Mouse (Mus musculus) stomach, embryonic 16.5 days (tissue): ENCODE data around the gene Xxylt1. TPM values are rescaled to one million over a fixed set of nuclear protein-coding genes. Genes with fewer than 3 reads are reported as not detected.

Experiments
- ATAC-seq: fragments of 200-750 bp; cut with Nextera tagmentation; 2 replicates; pipeline ENCODE4 v1.8.0; 2017; ENCODE audit warnings: moderate number of reproducible peaks, moderate TSS enrichment; ENCODE audit not compliant: insufficient read depth, low FRiP score
- H3K27ac ChIP-seq: fragments of 300-500 bp; sonication (generic); 2 replicates; pipeline ENCODE4 v1.5.1; 2014; ENCODE audit warnings: low read length
- H3K27me3 ChIP-seq: fragments of 300-500 bp; sonication (generic); 2 replicates; pipeline ENCODE4 v1.6.1; 2014; ENCODE audit warnings: low read length, control low read depth, mixed read lengths; ENCODE audit not compliant: control insufficient read depth, insufficient read depth
- H3K36me3 ChIP-seq: fragments of 300-500 bp; sonication (generic); 2 replicates; pipeline ENCODE4 v1.6.1; 2014; ENCODE audit warnings: low read length; ENCODE audit not compliant: control insufficient read depth, insufficient read depth
- H3K4me1 ChIP-seq: fragments of 300-500 bp; sonication (generic); 2 replicates; pipeline ENCODE4 v1.6.1; 2014; ENCODE audit warnings: low read length, control low read depth, mixed read lengths; ENCODE audit not compliant: control insufficient read depth, insufficient read depth
- H3K4me2 ChIP-seq: fragments of 300-500 bp; sonication (generic); 2 replicates; pipeline ENCODE4 v1.6.1; 2014; ENCODE audit warnings: low read depth, low read length, mixed read lengths
- H3K4me3 ChIP-seq: fragments of 300-500 bp; sonication (generic); replicated peaks from 2 replicates; pipeline ENCODE4 v1.5.1; 2014; ENCODE audit warnings: mild to moderate bottlenecking, low read length
- H3K9ac ChIP-seq: fragments of 300-500 bp; sonication (generic); 2 replicates; pipeline ENCODE4 v1.6.1; 2014; ENCODE audit warnings: low read length
- H3K9me3 ChIP-seq: fragments of 300-500 bp; sonication (generic); replicated peaks from 2 replicates; pipeline ENCODE4 v1.6.1; 2016; ENCODE audit warnings: low read length, control low read depth; ENCODE audit not compliant: control insufficient read depth
- WGBS: fragments of 180-500 bp; shearing (Covaris S2); extraction: QIAGEN DNeasy Blood & Tissue Kit; methylation state at CpG from one replicate; pipeline ENCODE4 v1.1.7; 2014; 5-methylcytosine and 5-hydroxymethylcytosine counted together
- polyA plus RNA-seq: library from polyadenylated mRNA; unstranded; fragments of >200 nt; fragmentation: Nextera tagmentation; extraction: Ambion mirVana; gene quantifications from 2 replicates; pipeline ENCODE4 v1.2.1, GENCODE M21; 2015

The Xxylt1 gene
- polyA plus RNA-seq, 1 experiment from 2014 or later: 5.5 TPM

DNA sequence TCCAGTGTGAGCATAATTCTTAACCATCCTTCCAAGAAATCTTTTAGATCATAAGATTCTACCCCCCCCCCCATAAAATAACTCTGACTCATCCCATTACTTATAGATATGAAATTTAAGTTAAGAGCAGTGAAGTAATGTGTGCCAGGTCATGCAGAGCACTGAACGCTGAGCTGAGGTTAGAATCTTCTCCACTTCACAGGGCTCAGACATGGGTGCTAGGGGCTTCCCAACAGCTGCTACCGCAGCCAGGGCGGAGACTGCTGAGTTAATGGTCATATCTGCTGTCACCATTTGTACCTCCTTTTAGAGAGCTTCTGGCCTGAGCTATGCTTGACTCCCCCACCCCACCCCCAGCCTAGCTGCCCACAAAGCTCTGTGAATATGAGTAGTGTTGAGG lies 143.6 kb downstream of the Xxylt1 start:
- Histone ChIP-seq H3K36me3 (no peaks in the 10 kb centered on the region), H3K9ac (no peak overlapping the region), H3K9me3 (no peaks in the 10 kb centered on the region), H3K4me3 (no peak overlapping the region), H3K4me1 (peaks cover 6% of the 10 kb centered on the region; the same call in 1 of the 2 replicates), H3K4me2 (no peak overlapping the region), H3K27ac (no peak overlapping the region), H3K27me3 (no peaks in the 10 kb centered on the region)
- WGBS: 88% methylated on average over 3 of the region's 3 CpGs
- ATAC-seq: no peak

DNA sequence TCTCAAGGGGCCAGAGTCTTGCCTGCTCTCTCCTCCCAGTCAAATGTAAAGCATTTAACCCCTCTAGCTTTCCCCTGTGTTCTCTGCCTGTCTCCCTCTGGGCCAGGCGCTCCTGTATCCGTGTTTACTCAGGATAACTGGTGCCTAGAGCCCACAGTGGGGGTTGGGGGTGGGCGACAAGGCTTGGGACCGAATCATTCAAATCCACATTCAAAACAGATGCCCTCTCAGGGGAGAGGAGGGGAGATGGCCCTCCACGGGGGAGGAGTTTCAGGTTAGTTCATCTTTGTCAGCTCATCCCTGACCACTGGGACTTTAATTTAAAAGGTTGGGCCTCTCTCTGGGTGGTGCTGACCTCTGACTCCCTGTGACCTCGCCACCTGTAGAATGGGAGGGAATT lies 144.8 kb downstream of the Xxylt1 start:
- WGBS: 49% methylated on average over 6 of the region's 6 CpGs
- Histone ChIP-seq H3K9me3 (no peaks in the 10 kb centered on the region), H3K4me1 (peaks cover 6% of the 10 kb centered on the region; the same call in 1 of the 2 replicates), H3K4me2 (no peak overlapping the region), H3K36me3 (no peaks in the 10 kb centered on the region), H3K9ac (no peak overlapping the region), H3K27ac (no peak overlapping the region), H3K27me3 (no peaks in the 10 kb centered on the region), H3K4me3 (no peak overlapping the region)
- ATAC-seq: no peak

DNA sequence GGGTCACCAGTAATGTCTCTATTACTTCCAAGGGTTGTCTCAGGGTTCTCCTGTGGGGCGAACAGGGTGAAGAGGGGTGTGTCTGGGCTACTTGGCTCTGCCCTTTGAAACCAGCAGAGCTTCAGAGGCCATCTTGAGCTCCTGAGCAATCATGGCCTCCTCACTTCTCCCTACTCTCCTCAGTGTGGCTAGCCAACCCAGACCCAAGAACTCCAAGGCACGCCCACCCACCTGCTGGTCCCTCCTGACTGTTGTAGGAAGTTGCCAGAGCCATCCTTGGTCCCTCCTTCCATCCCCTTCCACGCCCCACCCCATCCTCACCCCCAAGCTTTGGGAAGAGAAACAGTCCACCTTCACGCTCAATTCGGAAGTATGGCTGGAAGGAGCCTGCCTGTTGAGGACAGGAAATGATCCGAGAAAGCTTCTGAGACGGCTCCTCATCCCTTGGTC lies 145.2 kb downstream of the Xxylt1 start:
- 87% methylated on average over 7 of the region's 7 CpGs for WGBS
- H3K4me2 ChIP-seq: no peak overlapping the region
- H3K27me3 ChIP-seq: no peaks in the 10 kb centered on the region
- no peak overlapping the region for H3K4me3 ChIP-seq
- H3K27ac ChIP-seq: no peak overlapping the region
- peaks cover 6% of the 10 kb centered on the region; the same call in 1 of the 2 replicates for H3K4me1 ChIP-seq
- H3K36me3 ChIP-seq: no peaks in the 10 kb centered on the region
- no peak overlapping the region for H3K9ac ChIP-seq
- no peak for ATAC-seq
- no peaks in the 10 kb centered on the region for H3K9me3 ChIP-seq

DNA sequence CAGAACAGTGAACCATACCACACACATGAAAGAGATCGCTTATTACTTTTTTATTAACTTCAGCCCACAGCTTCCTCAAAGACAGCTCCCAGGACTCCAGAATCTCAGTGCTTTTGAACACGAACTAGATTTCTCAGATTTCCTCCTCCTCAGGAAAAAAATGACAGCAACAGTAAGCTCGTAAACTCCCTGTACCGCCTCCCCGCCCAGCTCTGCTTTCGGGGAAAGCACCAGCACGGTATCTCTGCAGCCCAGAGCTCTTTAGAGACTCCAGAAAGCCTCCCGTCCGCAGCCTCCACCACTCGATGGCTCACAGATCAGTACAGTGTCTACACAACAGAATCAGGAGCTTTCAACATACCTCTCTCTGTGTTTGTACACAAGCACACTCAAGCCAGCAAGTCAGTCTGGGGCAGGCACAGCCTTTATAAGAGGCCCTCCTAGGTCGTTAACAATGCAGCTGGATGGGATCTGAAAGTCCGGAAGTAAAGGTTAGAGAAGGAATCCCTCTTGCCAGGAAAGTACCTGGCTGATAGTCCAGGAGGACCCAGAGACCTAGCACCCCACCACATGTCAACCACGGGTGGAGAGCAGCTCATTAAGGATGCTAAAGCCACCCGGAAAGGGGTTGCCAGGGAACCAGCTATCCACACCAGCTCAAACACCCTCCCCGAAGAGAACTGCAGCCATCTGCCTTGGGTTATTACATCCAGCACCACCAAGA lies 146.1 kb downstream of the Xxylt1 start:
- Histone ChIP-seq H3K4me3 (no peak overlapping the region), H3K27me3 (no peaks in the 10 kb centered on the region), H3K36me3 (no peaks in the 10 kb centered on the region), H3K4me1 (peaks cover 6% of the 10 kb centered on the region; the same call in 1 of the 2 replicates), H3K9me3 (peaks cover 3% of the 10 kb centered on the region; the same call in 1 of the 2 replicates), H3K27ac (no peak overlapping the region), H3K4me2 (no peak overlapping the region), H3K9ac (no peak overlapping the region)
- no peak for ATAC-seq
- 38% methylated on average over 15 of the region's 15 CpGs for WGBS

DNA sequence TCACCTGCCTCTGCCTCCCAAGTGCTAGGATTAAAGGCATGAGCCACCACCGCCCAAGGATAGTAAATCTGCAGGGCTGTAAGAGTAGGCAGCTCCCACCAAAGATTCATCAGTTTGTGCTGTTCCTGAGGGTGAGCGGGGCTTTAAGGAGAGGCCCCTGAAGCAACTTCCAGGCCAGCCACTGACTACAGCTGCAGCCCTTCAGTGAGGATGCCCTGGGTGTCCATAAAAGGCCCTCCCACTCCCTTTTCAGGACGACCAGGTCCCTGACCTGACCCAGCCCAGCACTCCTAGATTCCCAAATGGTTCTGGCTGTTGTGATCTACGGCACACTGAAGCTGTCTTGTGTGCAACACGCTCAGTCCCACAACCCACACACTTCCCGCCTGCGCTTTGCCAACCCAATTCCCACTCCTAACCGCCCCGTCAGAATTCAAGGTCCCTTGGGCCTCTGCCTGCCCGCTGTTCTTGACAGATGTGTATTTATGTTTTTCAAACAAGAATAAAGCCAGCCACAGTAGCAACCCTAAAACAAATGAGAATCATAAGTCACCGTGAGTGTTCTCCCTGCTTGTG lies 146.9 kb downstream of the Xxylt1 start:
- no peak overlapping the region for H3K27ac ChIP-seq
- WGBS: 64% methylated on average over 11 of the region's 11 CpGs
- no peak overlapping the region for H3K4me3 ChIP-seq
- H3K27me3 ChIP-seq: no peaks in the 10 kb centered on the region
- no peak overlapping the region for H3K9ac ChIP-seq
- no peak overlapping the region for H3K4me2 ChIP-seq
- ATAC-seq: no peak
- peaks cover 6% of the 10 kb centered on the region; the same call in 1 of the 2 replicates for H3K4me1 ChIP-seq
- H3K36me3 ChIP-seq: no peaks in the 10 kb centered on the region
- H3K9me3 ChIP-seq: peaks cover 3% of the 10 kb centered on the region; the same call in 1 of the 2 replicates

DNA sequence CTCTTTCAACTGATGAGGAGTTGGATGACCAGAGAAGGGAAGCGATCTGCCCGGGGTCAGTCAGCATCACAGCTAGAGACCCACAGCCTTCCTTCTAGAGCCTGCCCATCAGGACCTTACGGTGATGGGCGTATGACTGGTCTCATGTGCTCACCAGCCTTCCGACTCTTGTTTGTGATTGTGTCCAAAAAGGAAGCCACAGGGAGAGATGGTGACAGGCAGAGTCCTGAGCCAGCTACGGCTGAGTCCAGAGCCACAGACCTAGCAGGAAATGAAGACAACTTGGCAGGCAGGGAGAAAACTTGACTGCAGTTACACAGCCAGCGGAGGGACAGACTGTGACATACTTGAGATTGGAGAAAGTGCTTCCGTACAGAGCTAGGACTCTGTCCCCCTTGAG lies 147.9 kb downstream of the Xxylt1 start:
- H3K27ac ChIP-seq: no peak overlapping the region
- WGBS: 80% methylated on average over 8 of the region's 8 CpGs
- H3K4me3 ChIP-seq: no peak overlapping the region
- H3K27me3 ChIP-seq: no peaks in the 10 kb centered on the region
- peaks cover 6% of the 10 kb centered on the region; the same call in 1 of the 2 replicates for H3K4me1 ChIP-seq
- peaks cover 3% of the 10 kb centered on the region; the same call in 1 of the 2 replicates for H3K9me3 ChIP-seq
- no peaks in the 10 kb centered on the region for H3K36me3 ChIP-seq
- H3K9ac ChIP-seq: no peak overlapping the region
- ATAC-seq: no peak
- no peak overlapping the region for H3K4me2 ChIP-seq

DNA sequence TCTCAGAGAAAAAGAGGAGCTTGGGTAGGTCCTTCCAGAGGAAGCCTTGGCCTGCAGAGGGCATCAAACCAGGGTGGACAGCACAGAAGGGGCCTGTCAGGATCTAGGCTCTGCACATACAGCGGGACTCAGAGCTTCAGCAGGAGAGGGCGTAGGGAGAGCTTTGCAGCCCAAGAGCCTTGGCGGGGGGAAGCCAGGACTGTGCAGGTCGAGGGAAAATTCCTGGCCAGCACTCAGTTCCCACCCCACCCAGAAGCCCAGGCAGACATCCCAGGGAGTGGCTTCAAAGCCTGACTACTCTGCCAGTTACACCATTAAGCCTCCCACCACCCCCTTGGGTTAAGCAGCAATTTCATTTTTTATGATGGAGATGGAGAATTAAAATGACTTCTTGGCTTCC lies 148.4 kb downstream of the Xxylt1 start:
- WGBS: 58% methylated on average over 4 of the region's 4 CpGs
- ATAC-seq: no peak
- H3K4me1 ChIP-seq: peaks cover 6% of the 10 kb centered on the region; the same call in 1 of the 2 replicates
- H3K36me3 ChIP-seq: no peaks in the 10 kb centered on the region
- H3K4me3 ChIP-seq: no peak overlapping the region
- H3K27me3 ChIP-seq: no peaks in the 10 kb centered on the region
- no peak overlapping the region for H3K4me2 ChIP-seq
- H3K27ac ChIP-seq: no peak overlapping the region
- H3K9me3 ChIP-seq: peaks cover 3% of the 10 kb centered on the region; the same call in 1 of the 2 replicates
- H3K9ac ChIP-seq: no peak overlapping the region

DNA sequence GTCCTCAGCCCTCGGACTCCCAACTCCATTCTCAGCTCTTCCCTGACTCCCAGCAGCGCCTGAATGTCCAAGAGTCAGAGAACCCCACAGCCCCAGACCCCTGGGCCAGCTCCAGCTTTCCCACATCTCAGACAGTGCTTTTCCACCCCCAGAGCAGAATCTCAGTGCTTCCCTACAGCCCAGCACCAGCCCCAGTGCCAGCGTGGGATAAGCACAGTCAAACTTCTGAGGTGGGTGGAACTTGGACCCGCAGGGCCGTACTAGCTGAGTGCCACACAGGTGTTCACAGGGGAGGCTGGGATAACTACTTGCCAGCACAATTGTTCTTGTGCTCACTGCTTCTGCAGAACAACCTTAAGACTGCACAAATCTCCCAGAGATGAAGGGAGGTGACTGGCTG lies 149.0 kb downstream of the Xxylt1 start:
- Histone ChIP-seq H3K9me3 (peaks cover 3% of the 10 kb centered on the region; the same call in 1 of the 2 replicates), H3K4me1 (peaks cover 6% of the 10 kb centered on the region; the same call in 1 of the 2 replicates), H3K4me2 (no peak overlapping the region), H3K27me3 (no peaks in the 10 kb centered on the region), H3K9ac (no peak overlapping the region), H3K27ac (no peak overlapping the region), H3K4me3 (no peak overlapping the region), H3K36me3 (no peaks in the 10 kb centered on the region)
- no peak for ATAC-seq
- WGBS: 84% methylated on average over 5 of the region's 5 CpGs

DNA sequence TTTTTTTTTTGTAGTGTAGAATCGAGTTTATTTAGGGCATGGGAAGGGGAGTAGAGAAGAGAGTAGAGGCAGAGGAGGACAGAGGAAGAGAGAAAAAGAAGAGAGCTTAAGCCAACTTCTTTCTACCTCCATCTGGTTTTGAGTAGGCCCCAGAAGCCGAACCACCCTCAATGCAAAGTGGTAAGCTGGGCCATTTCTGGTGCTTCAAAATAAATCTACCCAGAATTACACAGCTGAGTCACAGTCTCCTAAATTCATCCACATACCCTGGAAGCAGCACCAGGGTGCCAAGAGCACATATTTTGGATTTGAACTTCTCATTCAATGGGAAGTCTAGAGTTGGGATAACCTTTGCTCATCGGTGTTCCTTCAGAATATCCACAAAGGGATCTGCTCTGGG lies 152.1 kb downstream of the Xxylt1 start:
- Histone ChIP-seq H3K4me1 (no peaks in the 10 kb centered on the region; the same call in 1 of the 2 replicates), H3K4me2 (no peak overlapping the region), H3K4me3 (no peak overlapping the region), H3K27me3 (no peaks in the 10 kb centered on the region), H3K9ac (no peak overlapping the region), H3K36me3 (no peaks in the 10 kb centered on the region), H3K27ac (no peak overlapping the region), H3K9me3 (peaks cover 3% of the 10 kb centered on the region; the same call in 1 of the 2 replicates)
- 86% methylated on average over 3 of the region's 3 CpGs for WGBS
- no peak for ATAC-seq
